Mouse (Mus musculus): ENCODE data around the gene Ispd.
A peak's percentile ranks its signal among the peaks of the same experiment; 100 is the strongest.

Ispd gene

GRCm38 (mm10) chr12:36713866-36714662 lies 332.8 kb downstream of the Ispd start:
- DNase-seq (ENCODE audit: low spot score in 2 of 2): peak in 1 of 2 experiments; percentile 6

GRCm38 (mm10) chr12:36717526-36717925 lies 336.3 kb downstream of the Ispd start:
- DNase-seq (ENCODE audit: low spot score in 2 of 2): no peak

- no peak for DNase-seq (ENCODE audit: low spot score in 2 of 2)
Observed at GRCm38 (mm10) chr12:36718417-36718816, 337.2 kb downstream of the Ispd start.

GRCm38 (mm10) chr12:36719074-36719473 lies 337.8 kb downstream of the Ispd start:
- DNase-seq (ENCODE audit: low spot score in 2 of 2): no peak

GRCm38 (mm10) chr12:36720779-36721178 lies 339.5 kb downstream of the Ispd start:
- DNase-seq (ENCODE audit: low spot score in 2 of 2): no peak

GRCm38 (mm10) chr12:36721223-36721622 lies 340.0 kb downstream of the Ispd start:
- DNase-seq (ENCODE audit: low spot score in 2 of 2): no peak

GRCm38 (mm10) chr12:36722754-36723153 lies 341.5 kb downstream of the Ispd start:
- DNase-seq (ENCODE audit: low spot score in 2 of 2): no peak

GRCm38 (mm10) chr12:36723302-36723701 lies 342.1 kb downstream of the Ispd start:
- DNase-seq (ENCODE audit: low spot score in 2 of 2): no peak

GRCm38 (mm10) chr12:36724297-36724696 lies 343.0 kb downstream of the Ispd start:
- DNase-seq (ENCODE audit: low spot score in 2 of 2): no peak

GRCm38 (mm10) chr12:36725250-36725649 lies 344.0 kb downstream of the Ispd start:
- no peak for DNase-seq (ENCODE audit: low spot score in 2 of 2)

GRCm38 (mm10) chr12:36726026-36726425 lies 344.8 kb downstream of the Ispd start:
- no peak for DNase-seq (ENCODE audit: low spot score in 2 of 2)

- DNase-seq (ENCODE audit: low spot score in 2 of 2): no peak
Observed at GRCm38 (mm10) chr12:36733673-36734371, 352.6 kb downstream of the Ispd start.
